Mouse (Mus musculus) granulocyte monocyte progenitor cell, adult 5-6 weeks (primary cell): ENCODE measurements around the gene Dock10. TPM values are rescaled to one million over a fixed set of nuclear protein-coding genes. Genes with fewer than 3 reads are reported as not detected.

ENCODE experiments used
- ATAC-seq: replicated peaks from 2 replicates; pipeline ENCODE4 v1.8.0; 2016; ENCODE audit warnings: mild to moderate bottlenecking, moderate TSS enrichment, inconsistent platforms; ENCODE audit not compliant: poor library complexity, severe bottlenecking
- total RNA-seq, 2 experiments: library from RNA; stranded (forward) in 1 of 2; stranded (reverse) in 1 of 2; fragments of 200-712, 200-1000 nt in 1 of 2; fragments of >200 nt in 1 of 2; fragmentation: Nextera tagmentation in 1 of 2; gene quantifications; 2 replicates each; pipeline ENCODE4 v1.2.3; 2014 to 2017

Gene Dock10
- total RNA-seq, 2 experiments from 2014 or later, result 117 to 149 TPM

DNA sequence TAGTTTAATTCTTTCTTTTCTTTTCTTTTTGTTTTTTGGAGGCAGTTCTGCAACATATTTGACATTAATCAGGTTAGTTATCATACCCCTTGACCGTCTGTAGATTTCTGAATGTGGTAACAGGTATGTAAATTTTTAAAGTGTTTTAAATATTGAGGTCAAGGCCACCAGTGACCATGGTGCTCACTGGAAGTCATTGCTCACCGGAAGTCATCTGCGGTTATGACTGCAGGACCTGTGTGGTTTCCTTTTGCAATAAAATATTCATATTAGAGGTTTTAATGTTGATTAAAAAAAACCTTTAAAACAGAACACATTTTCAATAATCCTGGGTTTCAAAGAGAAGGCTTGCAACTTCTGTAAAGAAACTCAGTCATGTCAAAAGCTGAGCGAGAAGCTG, 28.2 kb downstream of the Dock10 start:
- ATAC-seq, result peak; percentile 49

DNA sequence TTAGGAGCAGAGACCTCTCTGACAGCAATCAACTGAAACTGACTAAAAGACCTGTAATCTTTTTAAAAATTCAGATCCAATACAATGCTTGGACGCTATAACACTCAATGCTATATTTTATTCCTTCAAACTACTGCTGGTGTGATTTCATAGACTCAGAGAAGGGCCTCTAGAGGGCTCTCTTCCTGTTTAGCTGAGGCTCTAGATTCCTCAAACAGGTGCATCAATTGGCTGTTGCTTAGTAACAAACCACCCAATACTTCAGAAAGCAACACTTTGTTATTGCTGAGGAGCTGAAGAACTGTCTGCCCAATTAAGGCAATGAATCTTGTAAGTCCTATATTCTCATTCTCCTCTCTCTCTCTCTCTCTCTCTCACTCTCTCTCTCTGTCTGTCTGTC, 30.1 kb downstream of the Dock10 start:
- 0 out of 2 replicates have a peak, but pooled peaks have one; percentile 41 for ATAC-seq

DNA sequence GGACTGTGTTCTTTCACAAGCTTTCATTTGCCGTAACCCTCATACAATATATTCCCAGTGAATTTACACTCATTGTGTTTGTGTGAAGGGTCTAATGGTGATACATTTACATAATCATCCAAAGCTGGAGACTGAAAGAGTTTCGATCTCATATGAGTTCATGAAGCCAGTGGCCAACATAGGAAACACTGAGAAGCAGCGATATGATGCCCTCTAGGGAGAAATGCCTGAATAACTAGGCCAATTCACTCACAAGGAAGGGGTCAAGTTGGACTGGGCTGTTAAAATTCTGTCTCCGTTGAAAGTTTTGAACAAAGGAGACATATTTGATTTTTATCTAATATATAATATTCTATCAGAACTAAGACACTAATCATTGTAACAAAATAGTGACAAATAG, 30.9 kb downstream of the Dock10 start:
- no peak for ATAC-seq

DNA sequence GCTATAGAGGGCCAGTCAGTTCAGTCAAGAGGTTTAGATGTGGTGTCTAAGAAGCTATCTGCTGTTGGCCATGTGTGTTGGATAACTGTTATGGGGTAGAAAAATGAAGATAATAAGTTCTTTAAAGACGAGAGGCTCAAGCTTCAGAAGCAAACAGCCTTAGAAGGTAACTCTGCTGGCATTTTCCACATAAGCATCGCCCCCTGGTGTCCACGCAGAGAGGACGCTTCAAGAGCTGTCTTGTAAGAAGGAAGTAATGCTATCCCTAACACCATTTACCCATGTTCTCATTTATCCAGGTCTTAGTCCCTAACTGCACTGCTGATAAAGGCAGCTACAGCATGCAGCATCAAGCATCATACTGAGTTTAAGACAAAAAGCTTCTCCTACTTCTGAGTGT, 35.7 kb downstream of the Dock10 start:
- peak; percentile 66 for ATAC-seq

DNA sequence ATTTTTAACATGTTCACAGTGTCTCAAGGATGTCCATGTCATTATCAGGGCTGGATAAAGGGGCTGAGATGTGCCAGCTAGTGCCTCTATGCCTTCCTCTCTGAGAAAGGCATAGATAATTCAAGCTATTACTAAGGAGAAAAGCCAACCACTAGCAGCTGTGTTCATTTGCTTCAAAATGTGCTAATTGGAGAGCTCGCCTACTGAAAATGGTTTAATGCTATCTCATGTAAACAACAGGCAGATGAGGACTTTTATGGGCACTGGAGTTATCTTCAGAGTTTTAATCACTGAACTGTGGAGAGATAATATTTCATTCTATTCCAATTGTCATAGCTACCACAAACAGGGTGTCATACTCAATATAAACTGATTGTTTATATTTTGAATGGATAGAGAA, 36.3 kb downstream of the Dock10 start:
- ATAC-seq, result no peak

DNA sequence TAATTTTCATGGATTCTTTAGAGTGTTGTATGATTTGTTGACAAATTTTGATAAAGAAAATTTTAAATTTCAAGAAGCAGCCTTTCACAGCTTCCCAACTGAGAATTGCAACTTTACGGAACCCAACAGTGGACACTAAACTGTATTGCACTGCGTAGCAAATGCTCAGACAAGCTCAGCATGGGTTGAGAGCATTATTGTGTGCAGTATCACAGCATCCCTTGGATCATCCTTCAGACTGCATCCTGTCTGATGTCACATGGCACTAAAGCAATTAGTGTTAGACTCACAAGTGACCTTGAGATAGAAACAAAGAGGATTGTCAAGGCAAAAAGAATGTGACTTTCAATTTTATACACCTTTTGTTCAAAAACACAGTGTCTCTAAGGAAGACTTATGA, 37.1 kb downstream of the Dock10 start:
- ATAC-seq, result no peak

DNA sequence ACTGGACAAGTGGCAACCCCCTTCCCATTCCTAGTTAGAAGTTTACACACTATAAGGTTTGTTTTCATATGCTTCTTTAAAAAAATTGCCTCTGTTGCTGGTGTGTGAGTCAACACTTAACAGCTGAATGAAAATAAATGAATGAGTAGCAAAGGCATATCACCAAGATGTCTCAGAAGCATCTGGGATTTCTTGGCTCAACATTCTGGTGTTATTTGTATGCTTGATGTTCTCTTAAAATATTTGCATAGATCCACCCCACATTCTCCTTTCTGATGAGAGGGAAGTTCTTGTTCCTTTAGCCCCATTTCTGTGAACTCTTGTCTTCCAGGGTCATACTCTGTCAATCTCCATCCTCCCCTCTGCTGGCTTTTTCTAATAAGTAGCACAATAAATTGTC, 38.2 kb downstream of the Dock10 start:
- no peak for ATAC-seq

DNA sequence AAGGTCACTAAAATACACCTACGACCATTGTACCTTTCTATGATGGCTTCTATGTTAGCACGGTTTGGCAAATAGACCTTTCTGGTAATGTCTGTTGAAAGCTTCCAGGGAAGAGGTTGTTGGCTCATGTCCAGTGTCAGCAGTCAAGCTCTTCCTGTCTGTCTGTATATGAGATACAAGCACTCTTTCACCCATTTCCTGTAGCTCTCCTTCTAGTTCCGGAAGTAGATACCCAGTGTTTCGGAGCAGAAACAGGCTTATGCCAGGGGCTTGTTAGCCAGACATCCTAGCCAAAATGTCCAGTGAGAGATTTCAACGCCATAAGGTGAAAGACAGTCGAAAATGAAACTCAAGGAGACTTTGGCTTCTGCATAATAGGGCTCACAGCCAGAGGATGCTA, 38.9 kb downstream of the Dock10 start:
- peak; percentile 29; the same call in 1 of the 2 replicates for ATAC-seq

DNA sequence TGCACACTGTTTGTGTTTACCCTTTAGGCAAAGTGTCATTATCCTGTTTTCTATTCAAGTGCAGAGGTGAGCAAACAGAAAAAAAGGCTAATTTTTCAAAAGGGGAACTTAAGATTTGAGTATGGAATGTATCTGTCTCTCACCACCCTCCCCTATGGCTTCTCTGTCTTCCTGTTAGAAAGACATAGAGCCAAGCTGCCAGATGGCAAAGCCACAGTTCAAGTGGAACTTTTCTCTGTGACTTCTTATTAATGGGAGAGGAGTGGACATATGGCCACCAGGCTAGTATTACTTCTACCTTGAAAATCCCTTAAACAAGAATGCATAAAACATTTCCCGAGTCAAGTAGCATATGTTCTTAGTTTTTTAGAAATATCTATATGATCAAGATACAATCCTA, 39.7 kb downstream of the Dock10 start:
- 0 out of 2 replicates have a peak, but pooled peaks have one; percentile 13 for ATAC-seq

DNA sequence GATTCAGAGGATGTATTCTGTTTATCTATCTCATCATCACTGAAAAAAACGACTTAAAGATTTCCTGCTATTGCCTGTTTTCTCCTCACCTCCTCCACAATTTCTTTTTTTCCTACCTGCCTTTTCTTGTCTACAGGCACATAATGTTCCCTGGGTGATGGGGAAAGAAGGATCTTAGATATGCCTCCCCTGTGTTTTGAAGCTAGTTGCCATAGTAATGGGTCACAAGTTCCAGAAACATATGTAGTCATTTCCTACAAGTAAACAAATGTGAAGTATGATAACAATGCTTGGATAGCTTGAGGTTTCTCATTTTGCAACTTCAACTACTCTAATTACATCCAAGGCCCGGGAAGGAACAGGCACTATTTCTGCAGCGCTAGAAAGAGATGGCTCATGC, 42.4 kb downstream of the Dock10 start:
- ATAC-seq, result peak; percentile 36

DNA sequence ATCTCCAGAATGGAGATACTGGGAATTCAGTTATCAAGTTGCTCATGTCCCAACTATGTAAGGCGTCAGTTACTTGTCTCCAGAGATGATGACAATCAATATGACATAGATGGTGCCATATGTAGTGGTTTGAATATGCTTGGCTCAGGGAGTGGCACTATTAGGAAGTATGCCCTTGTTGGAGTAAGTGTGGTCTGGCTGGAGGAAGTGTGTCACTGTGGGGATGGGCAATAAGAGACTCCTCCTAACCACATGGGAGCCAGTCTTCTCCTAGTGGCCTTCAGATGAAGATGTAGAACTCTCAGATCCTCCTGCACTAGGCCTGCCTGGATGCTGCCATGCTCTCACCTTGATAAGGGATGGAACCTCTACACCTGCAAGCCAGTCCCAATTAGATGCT, 44.4 kb downstream of the Dock10 start:
- ATAC-seq, result peak; percentile 72

DNA sequence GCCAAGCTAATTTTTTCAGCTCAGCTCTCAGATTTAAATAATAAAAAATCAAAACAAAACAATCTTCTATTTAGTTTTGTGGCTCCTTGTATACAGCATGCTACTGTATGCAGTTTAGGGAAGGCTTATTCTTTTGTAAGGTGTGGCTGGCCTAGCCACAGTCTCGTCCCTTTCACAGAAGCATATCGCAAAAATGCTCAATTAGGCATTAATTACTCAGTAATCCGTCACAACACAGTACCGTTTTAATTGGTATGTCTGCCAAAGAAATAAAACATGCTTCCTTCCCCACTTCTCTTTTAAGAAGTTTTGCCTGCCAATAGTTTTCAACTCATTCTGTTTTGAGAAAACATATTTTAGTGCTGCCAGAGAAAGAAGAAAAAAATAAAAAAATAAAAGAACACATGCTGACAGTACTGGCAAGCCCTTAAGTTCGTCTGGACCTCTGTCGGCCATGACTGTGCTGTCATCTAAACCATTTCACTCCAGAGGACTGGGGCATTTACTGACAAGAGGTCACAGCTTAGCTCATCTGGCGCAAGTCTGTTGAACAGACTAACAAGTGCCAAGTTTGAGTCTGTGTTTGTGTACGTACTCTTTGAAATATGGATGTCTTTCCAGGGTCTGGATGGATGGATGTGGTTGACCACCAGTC, 47.6 kb downstream of the Dock10 start:
- no peak for ATAC-seq

DNA sequence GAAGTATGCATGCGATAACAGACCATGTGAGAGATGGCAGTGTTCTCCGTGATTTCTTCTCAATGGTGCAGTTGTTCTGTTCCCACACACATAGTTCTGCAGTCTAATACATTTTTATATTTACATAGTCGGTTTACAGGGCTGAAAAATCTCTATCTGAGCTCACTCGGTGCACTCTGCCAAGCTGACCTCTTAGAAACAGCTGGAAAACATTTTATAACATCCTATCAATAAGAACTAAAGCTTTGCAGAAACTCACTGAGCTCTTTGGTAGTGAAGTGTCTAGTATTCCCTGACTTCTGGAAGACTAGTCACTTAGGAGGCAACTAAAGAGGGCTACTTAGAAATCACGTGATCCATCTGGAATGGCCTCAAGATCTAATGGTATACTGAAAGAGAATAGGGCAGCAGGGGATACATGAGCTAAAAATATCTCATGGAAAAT, 48.2 kb downstream of the Dock10 start:
- no peak for ATAC-seq

DNA sequence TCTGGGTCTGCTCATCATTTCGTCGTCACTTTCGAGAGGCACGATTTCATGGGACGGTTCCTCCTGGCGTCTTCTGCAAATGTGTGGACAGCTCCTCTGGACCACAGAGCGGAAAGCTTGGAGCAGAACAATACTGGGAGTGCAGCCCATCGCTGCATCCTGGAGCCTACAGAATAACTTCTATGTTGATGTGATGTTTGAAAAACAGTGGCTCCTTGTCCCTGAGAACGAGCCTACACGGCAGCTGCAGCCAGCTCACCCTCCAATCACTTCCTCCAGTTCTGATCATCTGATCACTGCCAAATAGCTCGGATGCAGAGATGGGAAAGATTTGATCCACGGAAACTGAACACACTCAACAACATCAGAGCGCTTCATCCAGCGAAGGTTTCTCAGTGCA, 49.0 kb downstream of the Dock10 start:
- ATAC-seq, result no peak

DNA sequence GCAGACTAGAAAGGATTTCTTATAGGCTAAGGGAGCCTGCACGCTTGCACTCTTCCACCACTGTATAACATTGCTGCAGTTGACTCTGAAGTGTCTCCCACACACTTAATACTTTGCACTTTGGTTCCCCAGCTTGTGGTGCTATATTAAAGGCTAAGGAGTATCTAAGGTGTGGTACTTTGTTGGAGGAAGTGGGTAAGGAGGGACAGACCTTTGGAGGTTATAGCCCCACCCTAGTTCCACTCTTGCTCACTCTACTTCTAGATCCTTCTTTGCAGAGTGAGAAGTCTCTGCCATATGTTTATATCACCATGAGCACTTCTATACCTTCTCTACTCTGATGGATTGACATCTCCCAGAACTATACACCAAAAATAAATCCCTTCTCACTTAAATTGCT, 55.0 kb downstream of the Dock10 start:
- no peak for ATAC-seq

DNA sequence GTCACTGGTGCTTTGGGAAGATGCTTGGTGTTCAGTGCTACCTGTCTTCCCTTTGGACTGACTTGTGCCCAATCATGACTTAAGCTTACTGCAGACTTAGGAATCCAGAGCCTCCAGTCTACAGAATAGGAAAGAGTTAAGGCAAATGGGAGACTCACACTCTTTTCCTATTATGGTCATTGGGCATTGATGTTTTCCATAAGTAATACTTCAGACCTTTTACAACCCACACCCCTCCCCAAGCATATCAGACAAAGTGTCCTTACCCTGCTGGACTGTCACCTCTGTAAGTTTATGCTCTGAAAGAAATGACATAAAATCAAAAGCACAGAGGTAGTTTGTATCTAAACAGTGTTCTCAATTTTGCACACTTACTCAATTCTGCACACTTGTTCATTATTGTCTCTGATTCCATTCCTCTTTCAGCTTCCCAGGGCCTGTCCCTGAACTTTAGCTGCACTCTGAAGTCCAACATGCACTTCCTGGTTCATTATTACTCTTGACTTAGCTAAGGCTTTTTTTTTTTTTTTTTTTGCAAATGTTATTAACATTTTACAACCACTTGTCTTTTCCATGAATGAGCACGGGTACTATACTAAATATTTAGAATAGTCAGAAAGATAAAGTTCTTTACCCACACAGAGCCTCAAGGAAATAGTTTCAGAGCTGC, 82.2 kb downstream of the Dock10 start:
- ATAC-seq, result no peak

DNA sequence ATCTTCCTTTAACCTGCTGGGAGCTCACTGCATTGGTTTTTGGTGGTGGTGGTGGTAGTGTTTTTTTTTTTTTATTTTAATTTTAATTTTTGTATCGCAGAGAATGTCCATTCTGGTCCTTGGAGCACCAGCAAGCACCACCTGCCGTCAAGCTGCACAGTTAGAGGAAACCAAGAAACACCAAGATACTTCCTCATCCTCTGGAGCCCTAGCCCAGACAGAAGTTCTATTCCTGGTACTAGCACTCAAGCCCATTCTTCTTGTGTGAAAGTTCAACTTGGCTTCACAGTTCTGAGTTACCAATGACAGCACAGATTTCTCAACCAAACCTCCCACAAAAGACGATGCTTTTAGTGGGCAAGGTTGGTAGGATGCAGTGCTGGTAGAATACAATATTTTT, 86.6 kb downstream of the Dock10 start:
- peak; percentile 62 for ATAC-seq

DNA sequence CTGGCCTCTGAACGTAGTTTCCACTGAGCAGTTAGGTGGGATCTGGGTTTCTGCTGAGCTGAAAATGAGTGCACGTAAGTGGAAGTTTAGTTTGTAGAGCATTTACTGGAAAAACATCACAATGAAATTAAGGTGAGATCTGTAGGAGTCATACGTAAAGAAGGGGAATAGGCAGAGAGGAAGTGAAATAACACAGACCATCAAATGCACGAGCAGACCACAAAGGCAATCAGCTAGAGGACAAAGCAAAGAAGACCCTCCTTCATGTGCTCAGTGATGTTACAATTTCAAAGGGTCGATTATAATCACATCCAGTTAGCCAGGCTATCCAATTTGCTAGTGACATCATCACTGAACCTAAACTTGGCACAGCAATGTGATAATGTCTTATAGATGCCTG, 87.3 kb downstream of the Dock10 start:
- peak; percentile 60 for ATAC-seq

DNA sequence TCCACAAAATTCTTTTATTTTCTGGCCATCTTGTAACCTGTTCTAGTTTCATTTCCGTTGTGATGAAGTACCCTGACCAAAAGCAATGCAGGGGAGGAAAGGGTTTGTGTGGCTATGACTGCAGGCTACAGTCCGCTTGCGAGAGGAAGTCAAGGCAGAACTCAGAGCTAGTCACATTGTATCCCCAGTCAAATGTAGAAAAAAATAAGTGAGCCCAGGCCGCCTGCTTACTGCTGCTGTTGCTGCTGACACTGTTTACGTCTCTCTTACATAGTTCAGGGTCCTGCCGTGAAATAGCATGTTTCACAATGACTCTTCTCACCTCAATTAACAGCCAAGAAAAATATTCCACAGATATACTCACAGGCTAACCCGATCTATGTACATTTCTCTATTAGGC, 87.9 kb downstream of the Dock10 start:
- peak; percentile 65 for ATAC-seq

DNA sequence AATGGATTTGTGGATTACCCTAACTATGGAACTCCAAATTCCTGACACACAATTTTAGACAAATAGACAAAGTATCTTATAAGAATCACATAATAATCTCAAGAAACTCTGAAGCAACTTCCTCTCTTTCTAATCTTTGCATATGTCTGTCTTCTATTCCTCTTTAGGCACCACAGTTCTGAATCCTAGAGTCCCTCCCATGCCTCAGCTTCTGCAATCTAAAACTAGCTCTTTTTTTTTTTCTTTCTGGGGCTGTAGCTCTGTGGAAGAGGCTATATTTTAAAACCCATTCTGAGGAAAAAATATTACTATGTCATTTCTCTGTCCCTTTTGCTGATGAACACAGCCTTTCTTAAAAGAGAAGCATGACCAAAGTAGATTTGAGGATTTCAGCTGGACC, 92.6 kb downstream of the Dock10 start:
- peak; percentile 71 for ATAC-seq

DNA sequence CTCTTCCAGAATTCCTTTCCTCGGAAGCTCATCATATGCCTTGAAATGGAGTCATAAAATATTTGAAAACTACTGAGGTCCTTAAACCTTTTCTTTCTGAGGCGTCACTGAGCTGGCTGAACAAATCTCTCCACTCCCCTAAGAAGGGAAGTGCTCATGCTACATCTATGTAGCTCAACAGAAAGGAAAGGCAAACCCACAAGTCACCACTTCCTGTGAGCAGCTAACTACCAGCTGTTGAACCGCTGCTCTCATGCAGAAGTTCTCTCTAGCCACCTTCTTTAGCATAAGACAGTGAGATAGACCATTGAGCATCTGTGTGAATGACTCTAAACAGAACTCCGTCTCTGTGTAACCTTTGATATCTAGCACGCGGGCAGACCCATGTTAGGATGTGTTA, 93.2 kb downstream of the Dock10 start:
- ATAC-seq, result peak; percentile 89
